Mouse (Mus musculus) lung, embryonic 14.5 days (tissue): Measurements from ENCODE around the gene Hoxa5. TPM values are rescaled to one million over a fixed set of nuclear protein-coding genes. Genes with fewer than 3 reads are reported as not detected.

Experiments used
- ATAC-seq: fragments of 200-750 bp; cut with Nextera tagmentation; 2 replicates; pipeline ENCODE4 v1.8.0; 2017; ENCODE audit warnings: mild to moderate bottlenecking, moderate TSS enrichment, moderate library complexity; ENCODE audit not compliant: insufficient read depth
- DNase-seq: peaks from one replicate; pipeline ENCODE4 v3.0.0-alpha.2; 2015
- H3K27ac ChIP-seq: fragments of 300-500 bp; sonication (generic); 2 replicates; pipeline ENCODE4 v1.5.1; 2014; ENCODE audit warnings: low read depth, mild to moderate bottlenecking, moderate library complexity
- H3K27me3 ChIP-seq: fragments of 300-500 bp; sonication (generic); 2 replicates; pipeline ENCODE4 v1.6.1; 2014; ENCODE audit warnings: low read length, control low read depth; ENCODE audit not compliant: insufficient read depth
- H3K36me3 ChIP-seq: fragments of 300-500 bp; sonication (generic); 2 replicates; pipeline ENCODE4 v1.6.1; 2014; ENCODE audit warnings: control low read depth; ENCODE audit not compliant: insufficient read depth
- H3K4me1 ChIP-seq: fragments of 300-500 bp; sonication (generic); 2 replicates; pipeline ENCODE4 v1.6.1; 2014; ENCODE audit warnings: antibody characterized with exemption, control low read depth; ENCODE audit not compliant: insufficient read depth
- H3K4me2 ChIP-seq: fragments of 300-500 bp; sonication (generic); 2 replicates; pipeline ENCODE4 v1.6.1; 2014; ENCODE audit warnings: mild to moderate bottlenecking
- H3K4me3 ChIP-seq: fragments of 300-500 bp; sonication (generic); 2 replicates; pipeline ENCODE4 v1.5.1; 2014; ENCODE audit warnings: low read depth, low read length
- H3K9ac ChIP-seq: fragments of 300-500 bp; sonication (generic); 2 replicates; pipeline ENCODE4 v1.6.1; 2014
- H3K9me3 ChIP-seq: fragments of 300-500 bp; sonication (generic); 2 replicates; pipeline ENCODE4 v1.6.1; 2016; ENCODE audit warnings: low read depth, low read length, control low read depth
- CTCF ChIP-seq: IDR thresholded peaks from 2 replicates; pipeline ENCODE4 v1.5.1; 2016; ENCODE audit warnings: antibody characterized with exemption, low read depth
- WGBS: fragments of 180-500 bp; shearing (Covaris S2); extraction: QIAGEN DNeasy Blood & Tissue Kit; methylation state at CpG from one replicate; pipeline ENCODE4 v1.1.7; 2014; 5-methylcytosine and 5-hydroxymethylcytosine counted together
- polyA plus RNA-seq: library from polyadenylated mRNA; unstranded; fragments of >200 nt; fragmentation: Nextera tagmentation; extraction: Ambion mirVana; gene quantifications from 2 replicates; pipeline ENCODE4 v1.2.1, GENCODE M21; 2014

The Hoxa5 gene
- polyA plus RNA-seq, 1 experiment from 2014 or later = 58.5 TPM

DNA sequence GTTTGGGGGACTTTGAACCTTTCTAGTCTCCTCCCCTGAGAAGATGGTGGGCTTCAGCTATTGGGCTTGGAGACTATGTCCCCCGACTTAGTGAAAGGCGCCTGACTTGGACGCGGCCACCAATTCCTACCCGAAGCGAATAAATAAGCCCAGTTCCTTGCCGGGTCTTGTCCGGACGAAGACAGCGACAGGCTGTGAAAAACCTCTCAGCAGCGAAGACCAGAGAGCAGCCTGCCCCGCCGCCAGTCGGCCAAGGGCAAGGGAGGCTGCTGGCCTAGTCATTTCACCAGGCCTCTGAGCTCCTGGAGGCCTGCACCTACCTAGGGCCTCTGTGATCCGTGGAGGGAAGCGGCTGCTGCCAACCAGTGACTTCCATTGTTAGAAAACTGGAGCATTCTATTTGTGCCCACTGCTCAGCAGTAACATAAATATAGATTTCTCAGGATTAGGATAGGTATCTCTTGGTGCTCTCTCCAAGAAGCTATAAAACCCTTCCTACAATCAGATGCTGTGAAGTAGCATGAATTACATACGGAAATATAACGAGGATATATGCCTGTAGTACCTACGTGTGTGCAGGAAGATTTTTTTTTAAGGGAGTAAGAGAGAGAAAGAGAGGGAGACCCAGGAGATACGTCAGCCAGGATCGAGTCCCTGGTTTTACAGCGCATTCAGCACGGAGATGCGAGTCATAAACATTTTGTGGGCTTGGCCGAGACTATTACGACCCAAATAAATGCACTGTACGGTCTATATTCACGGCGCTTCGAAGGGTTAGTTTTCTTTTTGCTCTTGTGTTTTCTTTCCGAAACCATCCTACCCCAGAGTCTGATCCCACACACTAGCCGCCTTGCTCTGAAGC is 15.8 kb upstream of the Hoxa5 start:
- no peak for TF ChIP-seq CTCF
- no peak overlapping the region for H3K9ac ChIP-seq
- H3K4me1 ChIP-seq = no peaks in the 10 kb centered on the region
- peak overlapping the region; percentile 94 for H3K4me2 ChIP-seq
- peaks cover 99% of the 10 kb centered on the region for H3K27me3 ChIP-seq
- ATAC-seq (no peak), DNase-seq (no peak)
- H3K4me3 ChIP-seq = peak overlapping the region; percentile 58; the same call in 1 of the 2 replicates
- 43% methylated on average over 32 of the region's 32 CpGs for WGBS
- no peak overlapping the region for H3K27ac ChIP-seq
- H3K9me3 ChIP-seq = no peaks in the 10 kb centered on the region
- no peaks in the 10 kb centered on the region for H3K36me3 ChIP-seq

- Histone ChIP-seq H3K27me3 (peaks cover 99% of the 10 kb centered on the region), H3K4me3 (no peak overlapping the region), H3K27ac (no peak overlapping the region), H3K36me3 (no peaks in the 10 kb centered on the region), H3K4me2 (no peak overlapping the region), H3K9me3 (no peaks in the 10 kb centered on the region), H3K4me1 (no peaks in the 10 kb centered on the region), H3K9ac (no peak overlapping the region)
- TF ChIP-seq CTCF = no peak
- DNase-seq (no peak), ATAC-seq (no peak)
- WGBS = 52% methylated on average over 9 of the region's 9 CpGs
These were observed 15.0 kb upstream of the Hoxa5 start for GRCm38 (mm10) chr6:52219234-52219942.

DNA sequence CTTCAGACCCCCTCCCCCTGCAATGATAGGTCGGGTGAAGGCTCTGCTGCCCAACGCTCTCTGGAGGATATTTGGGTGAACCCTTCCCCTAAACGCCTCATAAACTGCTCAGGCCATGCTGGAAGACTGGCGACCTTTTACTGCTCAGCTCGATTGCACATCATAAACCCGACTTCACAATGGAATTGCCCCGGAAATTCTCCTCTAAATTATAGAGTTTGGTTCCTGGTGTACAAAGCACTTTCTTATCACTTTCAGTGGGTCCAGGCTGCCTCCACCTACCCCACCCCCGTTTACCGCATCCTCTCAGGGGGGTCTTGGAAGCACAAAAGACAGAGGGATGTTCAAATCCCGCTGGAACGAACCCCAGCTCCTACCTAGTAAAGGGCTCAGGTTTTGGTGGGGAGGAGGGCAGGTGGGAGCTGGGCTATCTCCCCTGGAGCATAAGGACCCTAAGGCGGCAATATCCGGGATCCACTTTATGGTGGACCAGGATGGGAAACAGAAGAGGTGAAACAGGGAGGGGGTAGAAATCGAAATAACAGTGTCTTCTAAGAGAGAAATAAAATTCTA is 14.3 kb upstream of the Hoxa5 start:
- H3K4me2 ChIP-seq = no peak overlapping the region
- H3K9me3 ChIP-seq = no peaks in the 10 kb centered on the region
- 22% methylated on average over 14 of the region's 14 CpGs for WGBS
- H3K27ac ChIP-seq = no peak overlapping the region
- H3K36me3 ChIP-seq = no peaks in the 10 kb centered on the region
- DNase-seq (peak; percentile 20), ATAC-seq (no peak)
- no peaks in the 10 kb centered on the region for H3K4me1 ChIP-seq
- H3K9ac ChIP-seq = no peak overlapping the region
- no peak overlapping the region for H3K4me3 ChIP-seq
- TF ChIP-seq CTCF = no peak
- H3K27me3 ChIP-seq = peaks cover 99% of the 10 kb centered on the region

GRCm38 (mm10) chr6:52217895-52218642 is 13.7 kb upstream of the Hoxa5 start:
- Histone ChIP-seq H3K9ac (no peak overlapping the region), H3K4me3 (peak overlapping the region; percentile 47), H3K4me2 (peak overlapping the region; percentile 81), H3K36me3 (no peaks in the 10 kb centered on the region), H3K9me3 (no peaks in the 10 kb centered on the region), H3K27ac (no peak overlapping the region), H3K4me1 (no peaks in the 10 kb centered on the region), H3K27me3 (peaks cover 99% of the 10 kb centered on the region)
- DNase-seq (peak; percentile 58), ATAC-seq (no peak)
- WGBS = 10% methylated on average over 23 of the region's 23 CpGs
- TF ChIP-seq CTCF = no peak

GRCm38 (mm10) chr6:52217459-52217768 is 13.0 kb upstream of the Hoxa5 start:
- peak overlapping the region; percentile 4; the same call in 1 of the 2 replicates for H3K9ac ChIP-seq
- under 1% methylated on average over 25 of the region's 25 CpGs for WGBS
- no peaks in the 10 kb centered on the region for H3K9me3 ChIP-seq
- peak overlapping the region; percentile 47 for H3K4me3 ChIP-seq
- peaks cover 99% of the 10 kb centered on the region for H3K27me3 ChIP-seq
- H3K4me1 ChIP-seq = no peaks in the 10 kb centered on the region
- H3K4me2 ChIP-seq = peak overlapping the region; percentile 81
- no peaks in the 10 kb centered on the region for H3K36me3 ChIP-seq
- no peak overlapping the region for H3K27ac ChIP-seq
- DNase-seq (peak; percentile 86), ATAC-seq (peak; percentile 45)
- TF ChIP-seq CTCF = no peak

- H3K4me1 ChIP-seq = no peaks in the 10 kb centered on the region
- H3K27me3 ChIP-seq = peaks cover 99% of the 10 kb centered on the region
- H3K4me3 ChIP-seq = peak overlapping the region; percentile 47
- peak overlapping the region; percentile 81 for H3K4me2 ChIP-seq
- H3K36me3 ChIP-seq = no peaks in the 10 kb centered on the region
- ATAC-seq (no peak), DNase-seq (peak; percentile 26)
- TF ChIP-seq CTCF = no peak
- H3K9ac ChIP-seq = peak overlapping the region; percentile 39; the same call in 1 of the 2 replicates
- WGBS = 2% methylated on average over 60 of the region's 60 CpGs
- H3K9me3 ChIP-seq = no peaks in the 10 kb centered on the region
- 0 out of 2 replicates have a peak overlapping the region, but pooled peaks have one; percentile 2 for H3K27ac ChIP-seq
These were observed 12.5 kb upstream of the Hoxa5 start for GRCm38 (mm10) chr6:52216691-52217458.
